Mouse (Mus musculus): ENCODE measurements around the gene Marveld1. TPM values are rescaled to one million over a fixed set of nuclear protein-coding genes. Genes with fewer than 3 reads are reported as not detected.

Marveld1 gene
- total and polyA plus RNA-seq, 3 experiments: 30.0 to 76.2 (median 56.7) TPM

DNA sequence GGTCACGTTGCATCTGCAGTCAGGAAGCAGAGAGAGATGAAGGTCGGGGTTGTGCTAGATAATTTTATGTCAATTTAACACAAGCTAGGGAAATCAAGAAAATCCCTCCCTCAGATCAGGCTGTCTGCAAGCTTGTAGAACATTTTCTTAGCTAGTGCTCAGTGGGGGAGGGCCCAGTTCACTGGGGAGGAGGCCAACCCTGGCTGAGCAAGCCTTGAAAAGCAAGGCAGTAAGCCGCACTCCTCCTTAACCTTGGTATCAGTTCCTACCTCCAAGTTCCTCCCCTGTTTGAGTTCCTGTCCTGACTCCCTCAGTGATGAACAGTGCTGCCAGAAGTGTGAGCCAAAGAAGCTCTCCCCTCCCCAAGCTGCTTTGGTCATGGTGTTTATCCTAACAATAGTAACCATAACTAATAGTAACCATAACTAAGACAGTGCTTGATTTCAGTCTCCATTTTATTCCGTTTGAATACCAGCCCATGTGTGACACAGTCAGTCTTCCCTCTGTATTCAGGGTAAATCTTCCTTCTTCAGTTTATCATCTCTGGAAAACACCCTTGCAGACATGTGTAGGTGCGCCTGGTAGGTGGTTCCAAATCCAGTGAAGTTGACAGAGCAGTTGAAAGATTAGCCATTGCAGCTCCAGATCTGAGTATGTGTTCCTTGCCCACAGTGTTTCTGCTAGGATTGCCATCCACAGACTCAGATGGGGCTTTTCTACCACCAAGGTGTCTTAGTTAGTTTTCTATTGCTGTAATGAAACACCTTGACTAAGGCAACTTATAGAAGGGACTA lies 7.3 kb upstream of the Marveld1 start:
- no peak for DNase-seq

DNA sequence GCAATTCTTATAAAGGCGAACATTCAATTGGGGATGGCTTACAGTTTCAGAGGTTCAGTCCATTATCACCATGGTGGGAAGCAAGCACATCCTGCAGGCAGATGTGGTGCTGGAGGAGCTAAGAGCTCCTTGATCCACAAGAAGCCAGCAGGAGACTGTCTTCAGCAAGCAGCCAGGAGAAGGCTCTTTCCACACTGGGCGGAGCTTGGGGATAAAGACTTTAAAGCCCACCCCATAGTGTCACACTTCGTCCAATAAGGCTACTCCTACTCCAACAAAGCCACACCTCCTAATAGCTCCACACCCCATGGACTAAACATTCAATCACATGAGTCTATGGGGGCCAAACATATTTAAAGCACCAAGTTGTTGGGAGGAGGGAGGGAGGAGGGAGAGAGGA lies 5.2 kb upstream of the Marveld1 start:
- no peak for DNase-seq

DNA sequence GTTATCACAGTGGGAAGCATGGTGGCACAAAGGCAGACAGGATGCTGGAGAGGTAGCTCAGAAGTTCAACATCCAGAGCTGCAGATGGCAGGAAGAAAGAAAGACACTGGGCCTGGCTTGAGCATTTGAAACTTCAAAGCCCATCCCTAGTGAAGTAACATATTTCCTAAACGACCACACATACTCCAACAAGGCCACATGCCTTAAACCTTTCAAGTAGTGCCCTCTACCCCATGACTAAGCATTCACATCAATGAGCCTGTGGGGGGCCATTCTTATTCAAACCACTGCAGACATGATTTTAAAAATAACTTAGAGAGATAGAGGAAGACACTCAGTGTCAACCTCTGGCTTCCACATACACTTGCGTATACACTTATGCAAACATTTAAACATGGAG lies 4.4 kb upstream of the Marveld1 start:
- no peak for DNase-seq

DNA sequence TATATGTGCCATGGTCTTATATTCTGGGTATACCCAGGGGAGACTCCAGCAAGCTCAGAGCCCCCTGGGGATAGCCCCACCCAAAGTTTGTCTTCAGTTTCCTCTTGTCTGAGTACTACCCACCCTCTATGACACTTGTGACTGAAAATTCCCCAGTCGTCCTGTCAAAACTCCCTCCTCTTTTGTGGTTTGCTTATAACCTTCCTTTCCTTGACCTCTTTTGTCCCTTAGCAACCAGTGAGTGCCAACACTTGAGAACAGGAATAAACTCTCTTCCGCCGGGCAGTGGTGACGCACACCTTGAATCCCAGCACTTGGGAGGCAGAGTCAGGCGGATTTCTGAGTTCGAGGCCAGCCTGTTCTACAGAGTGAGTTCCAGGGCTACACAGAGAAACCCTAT lies 3.1 kb upstream of the Marveld1 start:
- no peak for DNase-seq

DNA sequence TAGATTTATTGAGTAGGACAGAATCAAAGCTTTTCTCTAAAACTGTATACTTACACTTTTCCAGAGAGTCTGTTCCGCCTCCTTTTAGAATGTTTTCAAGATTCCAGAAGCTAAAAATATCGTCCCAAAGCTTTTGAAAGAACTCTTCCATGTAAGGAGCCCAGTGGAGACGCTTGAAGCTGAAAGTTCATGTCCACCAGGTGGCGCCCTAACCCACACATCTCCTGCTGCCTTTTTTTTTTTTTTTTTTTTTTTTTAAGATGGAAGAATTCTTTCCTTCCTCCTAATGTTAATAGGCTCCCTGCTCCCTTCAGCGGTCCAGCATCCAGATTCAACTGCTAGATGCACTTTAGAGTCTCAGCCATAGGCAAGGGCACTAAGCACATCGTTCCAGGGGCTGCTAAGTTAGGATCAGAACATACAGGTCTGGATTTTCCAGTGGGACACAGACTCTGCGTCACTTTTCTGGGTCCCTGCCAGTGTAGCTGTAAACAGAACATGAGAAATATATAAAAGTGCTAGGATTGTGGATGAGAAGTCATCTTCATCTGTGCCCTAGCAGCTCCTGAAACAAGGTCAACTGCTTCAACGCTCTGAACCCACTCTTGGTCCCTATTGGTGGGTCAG lies 2.5 kb upstream of the Marveld1 start:
- DNase-seq: peak; percentile 82

DNA sequence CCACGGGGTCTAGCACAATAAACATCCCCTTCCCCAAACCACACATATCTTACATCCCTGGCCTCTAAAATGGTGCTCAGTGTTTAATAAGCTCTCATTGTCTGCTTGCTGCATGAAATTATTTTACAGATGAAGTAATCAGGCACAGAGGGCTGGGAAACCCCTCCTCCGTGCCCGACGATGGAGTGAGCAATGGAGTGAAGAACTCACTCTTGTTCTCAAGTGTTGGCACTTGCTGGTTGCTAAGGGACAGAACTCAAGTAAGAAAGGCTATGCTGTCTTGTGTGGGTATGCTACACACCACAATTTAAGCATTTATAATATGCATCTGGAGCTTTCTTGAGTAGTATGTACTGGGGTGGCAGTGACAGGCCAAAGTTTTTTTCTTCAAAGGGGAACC lies 2.0 kb upstream of the Marveld1 start:
- DNase-seq: no peak

DNA sequence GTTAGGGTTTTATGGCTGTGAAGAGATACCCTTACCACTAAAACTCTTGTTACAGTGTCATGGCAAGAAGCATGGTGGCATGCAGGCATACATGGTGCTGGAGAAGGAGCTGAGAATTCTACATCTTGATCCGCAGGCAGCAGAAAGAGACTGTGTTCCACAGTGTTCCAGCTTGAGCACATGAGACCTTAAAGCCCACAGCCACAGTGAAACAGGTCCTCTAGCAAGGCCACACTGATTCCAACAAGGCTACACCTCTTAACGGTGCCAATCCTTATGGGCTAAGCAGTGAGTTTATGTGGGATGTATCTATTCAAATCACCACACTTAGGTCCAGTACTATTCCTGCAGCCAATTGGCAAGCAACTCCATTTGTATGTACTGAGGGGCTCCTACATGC lies 1.5 kb upstream of the Marveld1 start:
- no peak for DNase-seq

DNA sequence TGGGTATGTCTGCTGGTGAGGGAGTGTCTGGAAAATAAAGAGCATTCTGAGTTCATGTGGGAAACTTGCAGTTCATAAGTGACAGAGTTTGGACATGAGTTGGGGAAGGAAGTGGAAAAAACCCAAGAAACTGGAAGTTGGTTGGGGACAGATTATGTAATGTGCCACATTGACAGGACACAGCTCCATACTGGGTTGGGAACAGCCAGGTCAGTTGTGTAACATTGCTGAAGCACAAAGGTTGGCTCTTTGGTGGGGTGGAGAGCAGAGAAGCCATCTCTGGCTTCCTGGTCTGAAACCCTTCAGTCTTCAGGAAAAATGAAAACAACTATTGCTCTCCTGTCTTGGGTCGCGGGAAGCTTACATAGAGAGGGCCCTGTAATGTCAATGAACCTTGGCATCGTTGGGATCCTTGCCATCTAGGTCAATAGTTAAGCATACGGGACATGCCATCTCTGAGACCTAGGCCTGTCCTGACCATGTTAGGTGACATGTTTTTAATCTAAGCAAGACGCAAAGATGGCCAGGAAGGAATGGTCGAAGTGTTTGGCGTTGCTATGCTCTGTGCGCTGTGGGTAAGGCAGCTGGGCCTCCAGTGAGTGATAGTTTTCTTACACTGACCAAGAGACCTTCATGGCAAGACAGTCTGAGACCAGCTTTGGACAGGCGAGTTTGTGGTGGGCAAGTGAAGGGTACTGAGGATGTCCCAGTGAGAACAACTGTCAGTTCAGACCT lies 757 bp upstream of the Marveld1 start:
- no peak for DNase-seq

DNA sequence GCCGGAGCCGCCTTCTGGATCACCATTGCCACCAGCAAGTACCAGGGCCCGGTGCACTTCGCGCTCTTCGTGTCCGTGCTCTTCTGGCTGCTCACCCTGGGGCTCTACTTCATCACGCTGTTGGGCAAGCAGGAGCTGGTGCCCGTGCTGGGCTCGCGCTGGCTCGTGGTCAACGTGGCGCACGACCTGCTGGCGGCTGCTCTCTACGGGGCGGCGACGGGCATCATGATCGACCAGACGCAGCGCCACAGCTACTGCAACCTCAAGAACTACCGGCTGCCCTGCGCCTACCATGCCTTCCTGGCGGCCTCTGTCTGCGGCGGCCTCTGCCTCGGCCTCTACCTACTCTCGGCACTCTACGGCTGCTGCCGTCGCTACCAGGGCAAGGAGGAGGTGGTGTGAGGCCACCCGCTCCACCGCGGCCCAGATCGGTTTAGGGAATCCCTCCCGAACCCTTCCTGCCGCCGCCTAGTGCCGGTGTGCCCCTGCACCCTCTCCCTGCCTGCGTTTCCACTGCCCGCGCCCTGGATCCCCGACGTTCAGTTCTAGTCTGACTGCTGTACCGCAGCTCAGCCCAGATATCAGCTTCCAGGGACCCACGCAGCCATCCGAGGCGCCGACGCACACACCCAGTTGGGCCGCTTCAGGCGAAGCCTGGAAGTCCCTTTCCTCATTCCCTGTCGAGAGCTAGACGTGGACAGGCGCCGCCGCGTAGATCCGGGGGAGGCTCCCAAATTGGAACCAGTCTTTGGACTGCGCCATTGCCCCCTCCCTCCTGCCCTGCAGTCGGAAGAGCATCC lies 769 bp downstream of the Marveld1 start:
- peak; percentile 88 for DNase-seq

DNA sequence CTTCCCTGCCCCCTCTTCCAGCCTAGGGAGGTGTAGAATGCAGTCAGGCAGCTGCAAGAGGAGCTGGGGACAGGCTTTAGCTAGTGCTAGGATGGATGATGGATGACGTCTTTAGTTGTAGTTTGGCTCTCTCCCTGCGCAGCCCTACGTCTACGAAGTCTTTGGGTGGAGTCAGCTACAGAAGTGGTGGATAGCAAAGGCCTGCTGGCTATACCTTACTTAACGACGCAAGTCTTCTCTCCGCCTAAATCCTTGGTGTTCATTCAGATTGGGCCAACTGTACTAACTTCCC lies 1.3 kb downstream of the Marveld1 start:
- no peak for DNase-seq

DNA sequence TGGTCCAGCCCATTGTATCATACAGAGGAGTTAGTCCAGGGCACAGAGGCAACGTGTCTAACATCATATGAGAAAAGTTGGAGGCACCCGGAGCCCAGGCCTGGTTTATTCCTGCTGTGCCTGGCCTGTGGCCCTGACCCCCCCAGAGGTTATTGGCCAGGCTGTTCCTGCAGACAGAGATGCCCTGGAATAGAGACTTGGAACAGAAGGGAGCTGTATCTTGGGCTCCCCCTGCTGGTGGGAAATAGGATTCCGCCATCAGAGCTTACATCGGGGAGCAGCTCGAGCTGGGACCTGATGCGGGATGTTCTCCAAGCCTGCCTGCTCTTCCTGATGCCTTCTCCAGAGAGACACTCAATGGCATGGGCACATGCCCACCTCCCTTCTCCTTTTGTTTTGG lies 4.8 kb downstream of the Marveld1 start:
- peak; percentile 89 for DNase-seq

DNA sequence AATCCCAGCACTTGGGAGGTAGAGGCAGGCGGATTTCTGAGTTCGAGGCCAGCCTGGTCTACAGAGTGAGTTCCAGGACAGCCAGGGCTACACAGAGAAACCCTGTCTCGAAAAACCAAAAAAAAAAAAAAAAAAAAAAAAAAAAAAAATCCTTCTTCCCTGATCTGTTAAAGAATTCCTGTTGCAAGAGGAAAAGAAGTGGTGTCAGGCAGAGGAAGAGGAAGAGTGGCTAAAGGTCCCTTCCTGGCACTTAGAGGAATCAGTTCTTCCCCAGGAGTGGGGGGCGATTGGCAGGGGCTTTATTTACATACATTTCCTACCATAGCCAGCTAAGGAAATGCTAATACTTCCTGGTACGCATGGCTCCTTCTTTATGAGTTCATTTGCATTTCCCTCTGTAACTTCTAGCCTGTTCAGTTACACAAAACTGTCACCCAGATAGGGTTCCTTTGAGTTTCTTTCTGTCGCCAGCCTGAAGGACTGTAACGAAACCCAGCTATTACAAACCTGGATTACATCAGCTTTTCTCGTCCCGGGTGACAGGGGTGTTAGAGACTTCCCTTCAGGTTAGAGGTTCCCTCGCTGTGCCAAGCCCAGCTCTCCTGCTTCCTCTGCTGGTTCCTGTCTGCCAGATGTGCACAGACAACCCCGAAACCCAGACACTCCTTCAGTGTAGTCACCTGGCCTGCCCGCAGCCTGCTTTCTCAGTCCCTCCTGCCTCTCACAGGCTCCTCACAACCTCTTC lies 10.5 kb downstream of the Marveld1 start:
- DNase-seq: no peak

DNA sequence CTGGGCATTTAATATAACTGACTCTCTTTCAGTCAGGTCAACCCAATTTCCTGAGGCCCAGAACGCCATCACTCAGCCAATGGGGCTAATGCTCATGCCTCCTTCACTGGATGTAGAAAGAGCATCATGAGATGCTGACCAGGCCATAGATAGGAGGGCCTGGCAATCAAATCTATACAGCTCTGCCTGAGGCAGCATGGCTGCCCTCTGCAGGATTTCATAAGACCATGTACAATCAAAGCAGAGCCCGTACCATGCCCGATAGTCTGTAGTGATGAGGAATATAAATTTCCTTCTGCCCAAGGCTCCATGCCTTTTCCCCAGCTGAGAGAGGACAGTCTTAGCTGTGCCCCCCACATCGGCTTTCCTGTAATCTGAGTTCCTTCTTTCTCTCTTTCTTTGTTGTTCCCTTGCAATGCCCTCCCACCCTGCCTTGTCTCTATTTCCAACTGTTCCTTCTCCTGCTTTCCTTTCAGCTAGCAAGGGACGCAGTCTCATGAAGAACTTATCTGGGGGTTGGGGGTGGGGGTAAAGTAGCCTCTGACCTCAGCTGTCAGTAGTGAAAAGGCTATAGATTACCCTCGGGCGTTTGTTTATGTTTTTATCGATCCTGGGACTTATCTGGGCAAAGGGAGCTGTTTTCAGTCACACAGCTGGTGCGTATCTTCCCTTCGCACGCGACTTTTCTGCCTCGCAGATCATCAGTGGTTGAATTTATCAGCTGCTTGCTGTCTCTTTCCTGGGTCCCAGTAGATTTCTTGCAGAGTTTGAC lies 11.2 kb downstream of the Marveld1 start:
- DNase-seq: no peak

DNA sequence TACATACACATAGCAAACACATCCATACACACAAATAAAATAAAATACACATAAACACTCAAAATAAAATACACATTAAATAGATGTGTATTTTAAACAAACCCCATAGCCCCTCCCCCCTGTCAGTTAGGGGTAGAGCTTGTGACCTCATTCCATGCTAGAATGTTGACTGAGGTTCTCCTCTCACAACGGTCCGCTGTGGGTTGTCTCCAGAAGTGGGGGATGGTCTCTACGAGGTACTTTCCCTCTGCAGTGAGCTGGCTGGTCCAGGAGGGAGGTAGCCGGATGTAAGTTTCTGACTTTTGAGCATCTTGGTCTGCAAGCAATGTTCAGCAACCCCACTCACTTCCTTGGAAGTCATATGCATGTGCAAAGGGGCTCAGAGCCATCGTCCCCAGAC lies 16.6 kb downstream of the Marveld1 start, which contains the start of gene Zfyve27:
Gene Zfyve27 (plus strand): TSS at position 188 of the 400 bp plus-strand sequence.
- DNase-seq: no peak

DNA sequence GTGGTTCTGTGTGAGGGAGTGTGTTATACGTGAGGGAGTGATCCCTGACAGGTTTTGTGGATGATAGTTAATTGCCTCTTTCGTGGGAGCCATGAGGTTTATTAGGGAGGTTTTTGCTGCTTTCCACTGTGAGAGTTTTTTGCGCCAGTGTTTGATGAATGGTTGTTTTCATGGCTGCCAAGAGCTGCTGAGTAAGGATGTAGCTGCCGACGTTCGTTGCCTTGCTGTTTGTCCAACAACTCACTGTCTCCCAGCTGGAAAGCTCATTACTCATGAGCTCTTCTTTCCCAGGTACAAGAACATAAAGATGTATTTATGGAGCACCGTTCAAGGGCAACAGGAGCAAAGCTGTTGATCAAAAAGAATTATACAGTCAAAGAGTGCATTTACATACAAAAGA lies 17.0 kb downstream of the Marveld1 start:
- DNase-seq: no peak

DNA sequence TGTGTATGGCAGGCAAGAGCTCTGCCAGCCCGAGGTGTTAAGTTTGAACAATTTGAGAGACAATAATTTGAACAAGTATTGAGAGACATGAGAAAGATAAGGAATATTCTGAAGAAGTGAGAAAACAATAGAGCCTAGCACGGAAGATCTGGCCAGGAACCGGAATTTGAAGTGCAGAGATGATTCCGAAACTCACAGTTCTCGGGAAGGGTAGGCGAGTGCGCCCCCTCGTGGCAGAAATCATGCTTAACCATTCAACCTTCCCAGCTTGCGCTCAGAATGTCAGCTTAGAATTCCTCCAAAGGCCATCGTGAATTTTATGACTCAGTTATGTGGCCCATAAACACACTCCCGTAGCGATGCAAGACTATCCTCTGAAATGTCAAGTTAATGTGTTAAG lies 18.9 kb downstream of the Marveld1 start:
- peak; percentile 90 for DNase-seq

DNA sequence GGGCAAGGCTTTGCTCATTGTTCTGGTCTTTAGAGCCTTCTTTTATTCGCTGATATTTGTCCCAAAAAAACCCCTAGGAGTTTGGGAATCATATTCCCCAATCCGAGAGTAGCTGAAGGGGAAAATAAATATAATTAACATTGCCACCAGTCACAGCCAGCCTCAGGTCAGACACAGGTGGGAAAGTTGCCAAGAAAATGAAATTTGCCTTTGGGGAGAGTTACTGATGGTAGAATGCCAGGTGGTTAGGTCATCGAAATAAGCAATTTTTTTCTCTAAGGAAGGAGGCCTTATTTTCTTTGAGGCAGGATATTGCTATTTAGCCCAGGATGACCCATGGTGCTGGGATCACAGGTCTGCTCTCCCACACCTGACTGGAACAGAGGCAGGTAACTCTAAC lies 19.6 kb downstream of the Marveld1 start:
- no peak for DNase-seq

DNA sequence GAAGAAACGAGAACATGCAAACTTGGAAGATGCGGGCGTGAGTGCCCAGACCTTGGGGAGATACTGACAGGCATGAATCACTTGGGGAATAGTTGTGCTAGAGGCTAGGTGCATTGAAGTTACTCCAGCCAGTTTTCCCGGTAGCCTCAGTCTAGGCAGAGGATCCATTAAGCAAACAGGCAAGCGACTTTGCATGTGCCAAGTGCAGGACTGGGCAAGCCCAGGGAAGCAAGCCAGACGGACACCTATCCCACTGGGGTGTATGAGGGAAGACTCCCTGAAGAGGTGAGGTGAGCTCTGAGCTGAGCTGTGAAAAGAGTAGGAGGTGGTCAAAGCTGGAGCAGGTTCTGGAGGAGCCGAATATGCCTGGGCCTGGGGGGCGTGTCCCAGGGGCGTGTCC lies 20.3 kb downstream of the Marveld1 start:
- DNase-seq: peak; percentile 30

DNA sequence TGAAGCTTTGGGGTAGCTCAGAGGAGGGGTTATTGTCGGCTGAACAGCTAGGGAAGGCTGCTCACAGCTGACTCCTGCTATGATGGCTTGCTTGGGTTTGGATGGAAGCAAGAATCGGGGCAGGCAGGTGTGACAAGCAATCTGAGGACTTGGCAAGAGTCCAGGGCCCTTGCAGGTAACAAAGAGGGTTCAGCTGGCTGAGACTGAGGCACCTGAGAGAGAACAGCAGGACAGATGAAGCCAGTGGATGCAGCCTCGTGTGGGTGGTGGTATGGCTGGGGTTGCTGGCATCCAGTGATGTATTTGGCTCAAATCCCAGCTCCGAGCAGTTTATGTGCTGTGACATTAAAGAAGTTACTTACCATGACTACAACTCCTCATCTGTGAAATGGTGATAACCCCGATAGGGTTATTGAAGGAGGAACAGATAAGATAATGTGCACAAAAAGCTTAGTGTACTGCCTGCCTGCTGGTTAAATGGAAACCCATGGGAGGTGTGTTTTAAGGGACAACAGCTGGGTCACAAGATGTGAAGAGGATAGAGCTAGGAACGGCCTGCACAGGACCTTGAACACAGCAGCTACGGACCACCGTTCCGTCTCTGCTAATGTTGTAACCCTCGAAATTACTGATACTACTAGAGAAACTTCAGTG lies 22.2 kb downstream of the Marveld1 start:
- DNase-seq: no peak
